Mouse (Mus musculus): Measurements from ENCODE around the gene Napepld. TPM values are rescaled to one million over a fixed set of nuclear protein-coding genes. Genes with fewer than 3 reads are reported as not detected.
A peak's percentile ranks its signal among the peaks of the same experiment; 100 is the strongest.

Gene Napepld
- polyA plus RNA-seq (2015; fragmentation: Nextera tagmentation; extraction: Ambion mirVana): 5.6 and 6.3 TPM in 2 replicates

GRCm38 (mm10) chr5:21701351-21702008, at the start of gene Napepld:
TSS of gene Napepld (minus strand) at chr5:21701396.
- Histone ChIP-seq H3K27ac (ENCODE audit: low read length) (peak within 1 kb of the TSS; percentile 94), H3K9ac (ENCODE audit: low read length) (peak within 1 kb of the TSS; percentile 79), H3K27me3 (ENCODE audit: control insufficient read depth, insufficient read depth, low read length) (no peaks in the 10 kb centered on the region), H3K4me1 (ENCODE audit: control insufficient read depth, insufficient read depth, low read length) (peaks cover 16% of the 10 kb centered on the region), H3K4me2 (ENCODE audit: low read depth, low read length) (peak within 1 kb of the TSS; percentile 80), H3K4me3 (ENCODE audit: low read length) (peak within 1 kb of the TSS; percentile 78), H3K36me3 (ENCODE audit: control insufficient read depth, insufficient read depth) (no peaks in the 10 kb centered on the region), H3K9me3 (replicated peaks; ENCODE audit: control insufficient read depth, low read length) (no peaks in the 10 kb centered on the region)
- ATAC-seq (replicated peaks; ENCODE audit: extremely low read depth, insufficient read depth, low FRiP score): peak; percentile 98
- under 1% methylated on average over 43 of the region's 59 CpGs for WGBS

GRCm38 (mm10) chr5:21745966-21746365, 44.8 kb upstream of the Napepld start:
- H3K4me2 ChIP-seq (ENCODE audit: low read depth, low read length): no peak overlapping the region
- H3K9me3 ChIP-seq (replicated peaks; ENCODE audit: control insufficient read depth, low read length): no peaks in the 10 kb centered on the region
- no peak overlapping the region for H3K9ac ChIP-seq (ENCODE audit: low read length)
- H3K27ac ChIP-seq (ENCODE audit: low read length): no peak overlapping the region
- H3K27me3 ChIP-seq (ENCODE audit: control insufficient read depth, insufficient read depth, low read length): no peaks in the 10 kb centered on the region
- no peak for ATAC-seq (replicated peaks; ENCODE audit: extremely low read depth, insufficient read depth, low FRiP score)
- H3K36me3 ChIP-seq (ENCODE audit: control insufficient read depth, insufficient read depth): peaks cover 76% of the 10 kb centered on the region
- H3K4me1 ChIP-seq (ENCODE audit: control insufficient read depth, insufficient read depth, low read length): no peaks in the 10 kb centered on the region
- H3K4me3 ChIP-seq (ENCODE audit: low read length): no peak overlapping the region
- WGBS: 95% methylated on average over 6 of the region's 8 CpGs

GRCm38 (mm10) chr5:21744651-21745050, 43.5 kb upstream of the Napepld start:
- Histone ChIP-seq H3K4me3 (ENCODE audit: low read length) (no peak overlapping the region), H3K9me3 (replicated peaks; ENCODE audit: control insufficient read depth, low read length) (no peaks in the 10 kb centered on the region), H3K9ac (ENCODE audit: low read length) (no peak overlapping the region), H3K4me2 (ENCODE audit: low read depth, low read length) (no peak overlapping the region), H3K4me1 (ENCODE audit: control insufficient read depth, insufficient read depth, low read length) (no peaks in the 10 kb centered on the region), H3K27me3 (ENCODE audit: control insufficient read depth, insufficient read depth, low read length) (no peaks in the 10 kb centered on the region), H3K27ac (ENCODE audit: low read length) (no peak overlapping the region), H3K36me3 (ENCODE audit: control insufficient read depth, insufficient read depth) (peaks cover 83% of the 10 kb centered on the region)
- no peak for ATAC-seq (replicated peaks; ENCODE audit: extremely low read depth, insufficient read depth, low FRiP score)

- ATAC-seq (replicated peaks; ENCODE audit: extremely low read depth, insufficient read depth, low FRiP score): no peak
- H3K4me3 ChIP-seq (ENCODE audit: low read length): no peak overlapping the region
- H3K9me3 ChIP-seq (replicated peaks; ENCODE audit: control insufficient read depth, low read length): no peaks in the 10 kb centered on the region
- WGBS: 94% methylated on average over 10 of the region's 10 CpGs
- no peak overlapping the region for H3K9ac ChIP-seq (ENCODE audit: low read length)
- H3K27me3 ChIP-seq (ENCODE audit: control insufficient read depth, insufficient read depth, low read length): no peaks in the 10 kb centered on the region
- H3K4me1 ChIP-seq (ENCODE audit: control insufficient read depth, insufficient read depth, low read length): no peaks in the 10 kb centered on the region
- no peak overlapping the region for H3K4me2 ChIP-seq (ENCODE audit: low read depth, low read length)
- H3K36me3 ChIP-seq (ENCODE audit: control insufficient read depth, insufficient read depth): peaks cover 77% of the 10 kb centered on the region
- H3K27ac ChIP-seq (ENCODE audit: low read length): no peak overlapping the region
These were observed 42.4 kb upstream of the Napepld start for GRCm38 (mm10) chr5:21743606-21744005.

GRCm38 (mm10) chr5:21739881-21740280, 38.7 kb upstream of the Napepld start:
- Histone ChIP-seq H3K27me3 (ENCODE audit: control insufficient read depth, insufficient read depth, low read length) (no peaks in the 10 kb centered on the region), H3K9me3 (replicated peaks; ENCODE audit: control insufficient read depth, low read length) (no peaks in the 10 kb centered on the region), H3K27ac (ENCODE audit: low read length) (no peak overlapping the region), H3K9ac (ENCODE audit: low read length) (no peak overlapping the region), H3K4me3 (ENCODE audit: low read length) (no peak overlapping the region), H3K36me3 (ENCODE audit: control insufficient read depth, insufficient read depth) (peaks cover 46% of the 10 kb centered on the region), H3K4me1 (ENCODE audit: control insufficient read depth, insufficient read depth, low read length) (peaks cover 11% of the 10 kb centered on the region), H3K4me2 (ENCODE audit: low read depth, low read length) (no peak overlapping the region)
- WGBS: 89% methylated on average over 13 of the region's 13 CpGs
- ATAC-seq (replicated peaks; ENCODE audit: extremely low read depth, insufficient read depth, low FRiP score): no peak

GRCm38 (mm10) chr5:21739120-21739519, 37.9 kb upstream of the Napepld start:
- peaks cover 11% of the 10 kb centered on the region for H3K4me1 ChIP-seq (ENCODE audit: control insufficient read depth, insufficient read depth, low read length)
- WGBS: 86% methylated on average over 11 of the region's 11 CpGs
- no peak for ATAC-seq (replicated peaks; ENCODE audit: extremely low read depth, insufficient read depth, low FRiP score)
- H3K9ac ChIP-seq (ENCODE audit: low read length): no peak overlapping the region
- no peak overlapping the region for H3K27ac ChIP-seq (ENCODE audit: low read length)
- no peak overlapping the region for H3K4me2 ChIP-seq (ENCODE audit: low read depth, low read length)
- peaks cover 39% of the 10 kb centered on the region for H3K36me3 ChIP-seq (ENCODE audit: control insufficient read depth, insufficient read depth)
- H3K27me3 ChIP-seq (ENCODE audit: control insufficient read depth, insufficient read depth, low read length): no peaks in the 10 kb centered on the region
- no peak overlapping the region for H3K4me3 ChIP-seq (ENCODE audit: low read length)
- no peaks in the 10 kb centered on the region for H3K9me3 ChIP-seq (replicated peaks; ENCODE audit: control insufficient read depth, low read length)

GRCm38 (mm10) chr5:21737620-21738019, 36.4 kb upstream of the Napepld start:
- ATAC-seq (replicated peaks; ENCODE audit: extremely low read depth, insufficient read depth, low FRiP score): no peak
- Histone ChIP-seq H3K9ac (ENCODE audit: low read length) (peak overlapping the region; percentile 91), H3K36me3 (ENCODE audit: control insufficient read depth, insufficient read depth) (peaks cover 25% of the 10 kb centered on the region), H3K4me3 (ENCODE audit: low read length) (peak overlapping the region; percentile 83), H3K9me3 (replicated peaks; ENCODE audit: control insufficient read depth, low read length) (no peaks in the 10 kb centered on the region), H3K27me3 (ENCODE audit: control insufficient read depth, insufficient read depth, low read length) (no peaks in the 10 kb centered on the region), H3K4me1 (ENCODE audit: control insufficient read depth, insufficient read depth, low read length) (peaks cover 11% of the 10 kb centered on the region), H3K27ac (ENCODE audit: low read length) (no peak overlapping the region; the same call in 1 of the 2 replicates), H3K4me2 (ENCODE audit: low read depth, low read length) (peak overlapping the region; percentile 96)
- WGBS: 19% methylated on average over 10 of the region's 10 CpGs

- H3K9ac ChIP-seq (ENCODE audit: low read length): peak within 1 kb of the TSS; percentile 91
- peak within 1 kb of the TSS; percentile 83 for H3K4me3 ChIP-seq (ENCODE audit: low read length)
- peak within 1 kb of the TSS; percentile 54; the same call in 1 of the 2 replicates for H3K27ac ChIP-seq (ENCODE audit: low read length)
- no peaks in the 10 kb centered on the region for H3K27me3 ChIP-seq (ENCODE audit: control insufficient read depth, insufficient read depth, low read length)
- H3K4me1 ChIP-seq (ENCODE audit: control insufficient read depth, insufficient read depth, low read length): peaks cover 14% of the 10 kb centered on the region
- under 1% methylated on average over 42 of the region's 42 CpGs for WGBS
- peak within 1 kb of the TSS; percentile 96 for H3K4me2 ChIP-seq (ENCODE audit: low read depth, low read length)
- H3K36me3 ChIP-seq (ENCODE audit: control insufficient read depth, insufficient read depth): peaks cover 23% of the 10 kb centered on the region
- no peaks in the 10 kb centered on the region for H3K9me3 ChIP-seq (replicated peaks; ENCODE audit: control insufficient read depth, low read length)
- ATAC-seq (replicated peaks; ENCODE audit: extremely low read depth, insufficient read depth, low FRiP score): peak; percentile 62
These were observed 35.9 kb upstream of the Napepld start, which contains the start of gene Pmpcb for GRCm38 (mm10) chr5:21736956-21737585. TSS of gene Pmpcb (plus strand) at chr5:21737141.

GRCm38 (mm10) chr5:21736046-21736445, 34.9 kb upstream of the Napepld start:
- Histone ChIP-seq H3K4me1 (ENCODE audit: control insufficient read depth, insufficient read depth, low read length) (peaks cover 14% of the 10 kb centered on the region), H3K36me3 (ENCODE audit: control insufficient read depth, insufficient read depth) (peaks cover 13% of the 10 kb centered on the region)
- whole genome bisulfite sequencing: 81% methylated on average over 11 of the region's 11 CpGs

More at GRCm38 (mm10) chr5:21736046-21736445, 34.9 kb upstream of the Napepld start:
- no peak overlapping the region for H3K27ac ChIP-seq (ENCODE audit: low read length)
- H3K27me3 ChIP-seq (ENCODE audit: control insufficient read depth, insufficient read depth, low read length): no peaks in the 10 kb centered on the region
- H3K9me3 ChIP-seq (replicated peaks; ENCODE audit: control insufficient read depth, low read length): no peaks in the 10 kb centered on the region
- H3K4me3 ChIP-seq (ENCODE audit: low read length): no peak overlapping the region
- no peak overlapping the region for H3K4me2 ChIP-seq (ENCODE audit: low read depth, low read length)
- no peak overlapping the region for H3K9ac ChIP-seq (ENCODE audit: low read length)
- no peak for ATAC-seq (replicated peaks; ENCODE audit: extremely low read depth, insufficient read depth, low FRiP score)
